Mouse (Mus musculus) kidney, adult 9 months (tissue): ENCODE data around the gene Gbe1.

ENCODE experiments used
- DNase-seq: peaks from one replicate; pipeline ENCODE4 v3.0.0; 2022

Gene Gbe1

DNA sequence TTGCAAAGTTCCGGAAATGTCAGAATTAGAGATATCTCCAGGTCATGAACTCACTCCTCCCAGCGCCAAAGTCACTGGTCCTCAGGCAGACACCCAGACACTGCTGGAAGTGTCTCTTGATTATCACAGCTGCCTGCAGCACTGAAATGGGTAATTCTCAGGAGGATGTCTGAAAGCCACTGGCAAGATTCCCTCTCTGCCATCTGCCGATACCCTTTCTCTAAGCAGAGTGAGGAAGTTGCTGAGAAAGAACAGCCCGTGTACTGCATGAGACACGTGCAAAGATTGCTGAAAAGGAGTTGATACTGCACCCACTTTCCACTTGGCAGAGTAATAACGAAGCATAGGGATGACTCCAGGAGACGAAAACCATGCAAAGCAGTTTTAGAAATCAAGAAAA is 272.2 kb downstream of the Gbe1 start:
- DNase-seq, result no peak

DNA sequence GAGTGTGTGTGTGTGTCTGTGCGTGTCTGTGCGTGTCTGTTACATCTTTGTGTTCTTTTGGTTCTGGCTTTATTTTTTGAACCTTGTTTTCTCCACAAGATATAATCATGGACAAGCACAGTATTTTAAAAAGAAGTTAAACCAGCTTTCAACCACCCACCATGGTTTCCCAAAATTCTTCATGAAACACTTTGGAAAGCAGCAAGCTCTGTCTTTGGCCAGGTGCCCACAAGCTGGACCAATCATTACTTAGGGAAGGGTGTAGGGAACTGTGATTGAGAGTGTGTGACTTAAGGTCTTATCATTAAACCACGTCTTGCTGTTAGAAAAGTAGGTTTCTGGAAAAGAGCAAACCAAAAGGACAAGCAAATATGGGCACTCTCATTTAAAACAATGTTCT is 288.6 kb downstream of the Gbe1 start:
- no peak for DNase-seq

DNA sequence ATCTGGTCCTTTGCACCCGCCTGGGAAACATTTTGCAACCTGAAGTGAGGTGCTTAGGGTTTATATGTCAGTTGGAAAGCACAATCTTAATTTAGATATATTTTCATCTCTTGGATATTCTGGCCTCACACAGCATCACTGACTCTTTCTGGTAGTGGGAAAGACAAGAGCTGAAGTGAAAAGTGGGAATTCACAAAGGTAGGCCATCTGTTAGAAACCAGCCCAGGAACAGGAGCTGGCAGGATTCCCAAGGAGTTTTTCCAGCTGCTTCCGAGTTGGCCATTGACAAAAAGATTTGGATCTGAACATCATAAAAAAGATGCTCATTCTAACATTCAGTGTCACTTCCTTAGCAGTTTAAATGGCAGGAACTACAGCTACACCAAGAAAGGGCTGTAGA is 294.6 kb downstream of the Gbe1 start:
- DNase-seq, result no peak

DNA sequence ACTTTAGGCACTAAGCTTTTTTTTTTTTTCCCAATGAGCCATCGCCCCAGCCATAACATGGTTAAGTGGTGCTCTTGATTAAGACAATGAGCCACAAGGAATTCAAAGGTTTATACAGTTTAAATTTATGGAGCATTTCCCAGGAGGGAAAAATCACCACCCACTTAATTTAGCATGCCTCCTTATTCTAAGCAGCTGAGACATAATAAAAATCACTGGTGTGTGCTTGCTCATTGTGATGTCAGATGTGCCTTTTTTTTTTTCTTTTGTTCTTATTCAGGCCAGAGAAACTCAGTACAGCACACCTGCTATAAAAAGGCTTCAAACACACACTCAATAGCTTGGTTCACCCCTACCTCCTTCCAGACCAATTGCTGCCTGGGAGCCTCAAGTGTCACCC is 303.9 kb downstream of the Gbe1 start:
- DNase-seq, result no peak

DNA sequence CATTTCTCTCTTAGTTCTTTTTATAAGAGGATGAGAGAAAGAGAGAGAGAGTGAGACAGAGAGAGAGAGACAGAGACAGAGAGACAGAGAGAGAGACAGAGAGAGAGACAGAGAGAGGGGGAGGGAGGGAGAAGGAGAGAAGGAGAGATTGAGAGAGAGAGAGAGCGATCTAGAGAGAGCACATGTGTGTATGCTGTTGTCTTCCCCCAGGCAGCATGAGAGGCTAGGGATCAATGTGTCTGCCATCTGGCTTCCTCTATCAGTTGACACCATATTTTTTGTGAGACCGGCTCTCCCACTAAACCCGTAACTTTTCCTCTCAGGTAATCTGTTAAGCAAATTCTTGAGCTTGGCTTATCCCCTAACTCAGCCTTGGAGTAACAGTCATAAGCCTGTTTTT is 304.4 kb downstream of the Gbe1 start:
- DNase-seq, result no peak
